Mouse (Mus musculus): ENCODE results near the gene Slc22a17.

DNA sequence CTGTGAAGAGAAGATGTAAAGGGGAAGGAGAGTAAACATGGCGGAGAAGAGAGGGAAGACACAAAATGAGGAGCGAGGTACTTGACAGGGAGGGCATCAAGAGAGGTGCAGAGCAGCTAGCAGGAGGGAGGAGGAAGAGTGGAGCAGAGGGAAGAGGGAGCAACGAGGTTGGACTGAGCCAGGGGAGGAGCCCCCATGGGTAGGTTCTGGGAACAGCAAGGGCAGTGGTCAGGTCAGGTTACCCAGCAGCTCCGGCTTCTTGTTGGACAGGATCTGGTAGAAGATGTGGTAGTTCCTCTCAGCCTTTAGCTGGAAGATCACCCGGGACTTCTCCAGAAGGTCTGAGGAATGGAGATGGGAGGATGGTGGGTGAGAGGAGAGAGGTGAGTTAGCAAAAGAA, 48.6 kb upstream of the Slc22a17 start:
- no peak for TF ChIP-seq POLR2A (IDR thresholded peaks at IDR 0.05; ENCODE audit: control insufficient read depth, low read depth, low read length)
- TF ChIP-seq CTCF (IDR thresholded peaks at IDR 0.05; ENCODE audit: control insufficient read depth, insufficient read depth, insufficient replicate concordance, low read depth, low read length): no peak
